Mouse (Mus musculus): ENCODE data around the gene Ndufab1. TPM values are rescaled to one million over a fixed set of nuclear protein-coding genes. Genes with fewer than 3 reads are reported as not detected.
"Not testable (repeated sequence)": the region's sequence is repeated elsewhere in the genome, so short reads cannot be mapped to it uniquely, and the experiment has no call there.

The Ndufab1 gene
- polyA plus RNA-seq, 1 experiment from 2014 or later, result 623 TPM

DNA sequence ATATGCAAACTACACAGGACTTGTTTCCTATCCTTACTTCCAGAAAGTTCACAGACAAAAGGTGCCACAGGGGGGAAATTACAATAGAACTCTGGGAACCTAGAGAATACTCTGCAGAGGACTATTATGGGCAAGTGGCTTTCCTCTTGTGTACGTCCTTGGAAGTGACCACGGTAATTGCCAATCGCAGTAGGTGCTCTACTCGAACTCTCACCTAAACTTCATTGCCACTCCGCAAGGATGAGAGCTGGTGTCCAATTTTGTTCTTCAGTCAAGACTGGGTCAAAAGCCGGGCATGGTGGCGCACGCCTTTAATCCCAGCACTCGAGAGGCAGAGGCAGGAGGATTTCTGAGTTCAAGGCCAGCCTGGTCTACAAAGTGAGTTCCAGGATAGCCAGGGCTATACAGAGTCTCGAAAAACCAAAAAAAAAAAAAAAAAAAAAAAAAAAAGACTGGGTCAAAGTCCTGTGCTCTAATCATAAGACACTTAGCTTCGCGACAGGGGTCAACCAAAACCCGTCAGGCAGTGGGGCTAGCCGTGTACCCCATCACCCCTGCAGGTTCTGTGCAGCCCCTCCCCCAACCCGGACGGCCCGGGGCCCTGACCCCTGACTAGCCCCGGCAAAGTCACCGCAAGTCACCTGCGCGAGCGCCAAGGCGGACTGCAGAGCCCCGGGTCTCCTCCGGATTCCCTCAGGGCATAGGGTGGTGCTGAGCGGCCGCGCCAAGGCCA is 506 bp downstream of the Ndufab1 start:
- Histone ChIP-seq H3K4me3 (peak overlapping the region; percentile 71), H3K4me1 (peaks cover 13% of the 10 kb centered on the region), H3K9ac (peak overlapping the region; percentile 90), H3K36me3 (peaks cover 23% of the 10 kb centered on the region), H3K4me2 (peak overlapping the region; percentile 90)
- peak; percentile 40; the same call in 1 of the 2 replicates for ATAC-seq (ENCODE audit: insufficient number of reproducible peaks, insufficient read depth, low FRiP score, low TSS enrichment, low read depth)
- WGBS, result 5% methylated on average over 28 of the region's 28 CpGs
- not testable (repeated sequence) for H3K27ac ChIP-seq, H3K27me3 ChIP-seq, H3K9me3 ChIP-seq

- 61% methylated on average over 4 of the region's 4 CpGs for WGBS
- no peak for ATAC-seq (ENCODE audit: insufficient number of reproducible peaks, insufficient read depth, low FRiP score, low TSS enrichment, low read depth)
- no peak overlapping the region for H3K27ac ChIP-seq
- H3K27me3 ChIP-seq, result no peaks in the 10 kb centered on the region
- H3K9me3 ChIP-seq, result no peaks in the 10 kb centered on the region
- H3K4me3 ChIP-seq, result no peak overlapping the region; the same call in 1 of the 2 replicates
- peaks cover 13% of the 10 kb centered on the region for H3K4me1 ChIP-seq
- H3K4me2 ChIP-seq, result no peak overlapping the region
- H3K36me3 ChIP-seq, result peaks cover 43% of the 10 kb centered on the region
- no peak overlapping the region for H3K9ac ChIP-seq
These were observed 2.5 kb downstream of the Ndufab1 start for GRCm38 (mm10) chr7:122099222-122099621.

DNA sequence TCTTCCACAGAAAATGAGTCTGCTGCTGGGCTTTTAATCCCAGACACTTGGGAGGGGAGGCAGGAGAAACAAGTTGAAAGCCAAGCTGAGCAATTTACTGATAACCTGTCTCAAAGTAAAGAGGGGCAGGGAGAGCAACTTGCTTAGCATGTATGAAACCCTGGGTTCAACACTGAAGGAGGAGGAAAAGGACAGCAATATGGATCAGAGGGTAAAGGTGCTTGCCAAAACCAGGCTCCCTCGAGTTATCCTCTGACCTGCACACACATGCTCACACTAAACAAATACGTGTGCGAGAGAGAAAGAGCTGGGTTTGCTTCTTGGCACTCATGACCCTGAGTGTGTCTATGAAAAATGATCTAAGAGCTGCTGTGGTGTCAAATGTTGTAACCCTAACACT is 3.7 kb downstream of the Ndufab1 start:
- Histone ChIP-seq H3K9ac (no peak overlapping the region), H3K4me3 (no peak overlapping the region), H3K9me3 (no peaks in the 10 kb centered on the region), H3K27me3 (no peaks in the 10 kb centered on the region), H3K4me1 (peaks cover 13% of the 10 kb centered on the region), H3K27ac (no peak overlapping the region), H3K36me3 (peaks cover 51% of the 10 kb centered on the region), H3K4me2 (no peak overlapping the region)
- ATAC-seq (ENCODE audit: insufficient number of reproducible peaks, insufficient read depth, low FRiP score, low TSS enrichment, low read depth), result no peak
- WGBS, result 94% methylated on average over 3 of the region's 3 CpGs

- 95% methylated on average over 2 of the region's 2 CpGs for WGBS
- ATAC-seq (ENCODE audit: insufficient number of reproducible peaks, insufficient read depth, low FRiP score, low TSS enrichment, low read depth), result no peak
- H3K27ac ChIP-seq, result no peak overlapping the region
- H3K4me2 ChIP-seq, result no peak overlapping the region
- peaks cover under 1% of the 10 kb centered on the region for H3K4me1 ChIP-seq
- H3K27me3 ChIP-seq, result no peaks in the 10 kb centered on the region
- no peaks in the 10 kb centered on the region for H3K9me3 ChIP-seq
- H3K4me3 ChIP-seq, result no peak overlapping the region
- peaks cover 82% of the 10 kb centered on the region for H3K36me3 ChIP-seq
- no peak overlapping the region for H3K9ac ChIP-seq
These were observed 6.9 kb downstream of the Ndufab1 start for GRCm38 (mm10) chr7:122094564-122095330.

DNA sequence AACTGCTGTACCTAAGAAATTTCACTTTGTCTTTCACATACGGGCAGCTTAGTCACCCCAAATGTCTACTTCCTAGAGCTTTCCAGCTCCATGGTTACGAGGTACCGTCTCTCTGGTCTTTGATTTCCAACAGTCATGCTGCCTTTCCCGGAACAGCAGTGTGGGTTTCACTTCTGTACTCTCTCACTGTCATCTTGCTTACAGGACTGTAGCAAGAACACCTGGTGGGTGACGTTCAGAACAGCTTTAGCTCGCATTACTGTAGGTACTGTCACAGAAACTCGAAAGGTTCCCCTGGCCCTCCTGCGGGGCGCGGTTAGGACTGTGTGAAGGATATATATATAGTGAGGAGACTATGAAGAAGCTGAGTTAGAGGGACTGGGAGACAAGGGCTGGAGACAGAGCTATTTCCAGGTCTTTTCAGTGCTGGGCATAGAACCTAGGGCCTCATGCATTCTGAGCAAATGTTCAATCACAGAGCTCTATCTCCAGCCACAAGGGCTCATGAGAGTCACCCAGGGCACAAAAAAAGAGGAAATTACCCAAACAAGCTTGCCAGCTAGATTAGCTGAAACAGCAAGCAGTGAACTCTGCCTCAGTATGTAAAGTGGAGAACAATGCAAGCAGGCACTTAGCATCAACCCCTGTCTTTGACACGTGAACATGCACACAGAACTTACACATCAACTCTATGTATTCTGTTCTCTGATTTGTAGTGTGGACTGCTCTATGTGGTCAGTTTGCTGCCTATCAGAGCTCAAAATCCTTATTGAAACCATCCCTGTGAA is 14.3 kb downstream of the Ndufab1 start:
- H3K27me3 ChIP-seq, result no peaks in the 10 kb centered on the region
- H3K9me3 ChIP-seq, result no peaks in the 10 kb centered on the region
- H3K4me3 ChIP-seq, result no peak overlapping the region
- no peak overlapping the region for H3K9ac ChIP-seq
- H3K4me1 ChIP-seq, result no peaks in the 10 kb centered on the region
- no peak overlapping the region for H3K27ac ChIP-seq
- no peak for ATAC-seq (ENCODE audit: insufficient number of reproducible peaks, insufficient read depth, low FRiP score, low TSS enrichment, low read depth)
- WGBS, result 91% methylated on average over 11 of the region's 11 CpGs
- peaks cover 87% of the 10 kb centered on the region for H3K36me3 ChIP-seq
- no peak overlapping the region for H3K4me2 ChIP-seq

DNA sequence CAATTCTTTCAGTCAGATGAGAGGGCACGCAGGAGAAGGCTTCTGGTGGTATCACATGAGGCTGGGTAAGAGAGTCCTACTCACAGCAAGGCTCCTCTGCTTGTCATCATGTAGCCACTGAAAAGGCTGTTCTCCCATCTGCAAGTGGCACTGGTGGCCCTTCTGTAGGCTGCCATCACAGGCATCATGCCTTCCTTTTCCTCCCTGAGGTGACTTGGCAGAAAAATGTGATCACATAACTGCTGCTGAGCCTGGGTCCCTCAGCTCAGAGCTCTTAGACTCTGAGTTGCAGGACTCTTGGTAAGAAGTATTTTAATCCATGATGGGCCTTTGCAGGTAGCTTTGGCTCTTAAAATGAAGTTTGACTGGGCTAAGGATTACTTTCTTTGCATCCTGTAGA is 20.6 kb downstream of the Ndufab1 start:
- no peak overlapping the region for H3K9ac ChIP-seq
- H3K4me3 ChIP-seq, result no peak overlapping the region
- H3K36me3 ChIP-seq, result peaks cover 84% of the 10 kb centered on the region
- WGBS, result 98% methylated on average over 1 of the region's 1 CpGs
- no peak overlapping the region for H3K27ac ChIP-seq
- no peaks in the 10 kb centered on the region for H3K27me3 ChIP-seq
- H3K9me3 ChIP-seq, result no peaks in the 10 kb centered on the region
- no peak overlapping the region for H3K4me2 ChIP-seq
- H3K4me1 ChIP-seq, result no peaks in the 10 kb centered on the region
- no peak for ATAC-seq (ENCODE audit: insufficient number of reproducible peaks, insufficient read depth, low FRiP score, low TSS enrichment, low read depth)

- Histone ChIP-seq H3K4me2 (no peak overlapping the region), H3K9ac (no peak overlapping the region), H3K27ac (no peak overlapping the region), H3K4me3 (no peak overlapping the region), H3K27me3 (no peaks in the 10 kb centered on the region), H3K36me3 (peaks cover 86% of the 10 kb centered on the region), H3K9me3 (no peaks in the 10 kb centered on the region), H3K4me1 (no peaks in the 10 kb centered on the region)
- no peak for ATAC-seq (ENCODE audit: insufficient number of reproducible peaks, insufficient read depth, low FRiP score, low TSS enrichment, low read depth)
- WGBS, result 92% methylated on average over 8 of the region's 8 CpGs
These were observed 21.7 kb downstream of the Ndufab1 start for GRCm38 (mm10) chr7:122079798-122080554.

- Histone ChIP-seq H3K36me3 (peaks cover 89% of the 10 kb centered on the region), H3K9ac (no peak overlapping the region), H3K4me1 (peaks cover 9% of the 10 kb centered on the region), H3K4me3 (no peak overlapping the region), H3K27me3 (no peaks in the 10 kb centered on the region), H3K9me3 (no peaks in the 10 kb centered on the region), H3K27ac (no peak overlapping the region), H3K4me2 (no peak overlapping the region)
- 79% methylated on average over 3 of the region's 3 CpGs for WGBS
- no peak for ATAC-seq (ENCODE audit: insufficient number of reproducible peaks, insufficient read depth, low FRiP score, low TSS enrichment, low read depth)
These were observed 27.3 kb downstream of the Ndufab1 start for GRCm38 (mm10) chr7:122074374-122074773.

DNA sequence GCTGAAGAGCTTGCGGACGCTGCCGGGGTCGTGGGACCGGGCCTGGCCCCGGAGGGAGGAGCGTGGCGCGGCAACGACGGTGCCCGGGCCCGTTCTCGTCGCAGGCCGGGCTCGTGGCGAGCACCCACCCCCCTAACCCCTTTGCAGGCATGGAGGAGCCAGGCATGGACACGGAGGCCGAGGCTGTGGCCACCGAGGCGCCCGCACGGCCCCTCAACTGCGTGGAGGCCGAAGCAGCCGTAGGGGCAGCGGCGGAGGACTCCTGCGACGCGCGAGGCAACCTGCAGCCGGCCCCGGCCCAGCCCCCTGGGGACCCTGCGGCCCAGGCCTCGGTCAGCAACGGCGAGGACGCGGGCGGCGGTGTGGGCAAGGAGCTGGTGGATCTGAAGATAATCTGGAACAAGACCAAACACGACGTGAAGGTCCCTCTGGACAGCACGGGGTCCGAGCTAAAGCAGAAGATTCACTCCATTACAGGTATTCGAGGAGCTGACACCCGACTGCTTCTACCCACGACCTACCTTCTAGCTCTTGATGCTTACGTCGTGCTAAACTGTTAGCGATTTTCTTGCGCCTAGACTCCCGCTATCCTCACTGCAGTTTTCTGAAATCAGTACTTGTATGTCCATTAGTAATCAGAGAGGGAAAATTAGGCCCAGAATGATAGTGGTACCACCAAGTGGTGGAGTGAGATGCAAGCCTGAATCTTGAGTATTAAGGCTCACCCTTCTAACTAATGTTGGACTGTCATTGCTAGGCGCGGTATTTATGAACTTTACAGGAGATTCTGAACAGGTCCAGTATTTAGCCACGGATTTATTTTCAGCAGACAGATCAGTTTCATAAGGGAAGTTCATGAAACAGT is 33.9 kb downstream of the Ndufab1 start:
- ATAC-seq (ENCODE audit: insufficient number of reproducible peaks, insufficient read depth, low FRiP score, low TSS enrichment, low read depth), result peak; percentile 12
- Histone ChIP-seq H3K9me3 (no peaks in the 10 kb centered on the region), H3K36me3 (peaks cover 37% of the 10 kb centered on the region), H3K4me1 (peaks cover 31% of the 10 kb centered on the region), H3K9ac (peak overlapping the region; percentile 99), H3K27me3 (no peaks in the 10 kb centered on the region), H3K4me3 (peak overlapping the region; percentile 100), H3K4me2 (peak overlapping the region; percentile 80), H3K27ac (peak overlapping the region; percentile 93)
- WGBS, result under 1% methylated on average over 57 of the region's 58 CpGs

DNA sequence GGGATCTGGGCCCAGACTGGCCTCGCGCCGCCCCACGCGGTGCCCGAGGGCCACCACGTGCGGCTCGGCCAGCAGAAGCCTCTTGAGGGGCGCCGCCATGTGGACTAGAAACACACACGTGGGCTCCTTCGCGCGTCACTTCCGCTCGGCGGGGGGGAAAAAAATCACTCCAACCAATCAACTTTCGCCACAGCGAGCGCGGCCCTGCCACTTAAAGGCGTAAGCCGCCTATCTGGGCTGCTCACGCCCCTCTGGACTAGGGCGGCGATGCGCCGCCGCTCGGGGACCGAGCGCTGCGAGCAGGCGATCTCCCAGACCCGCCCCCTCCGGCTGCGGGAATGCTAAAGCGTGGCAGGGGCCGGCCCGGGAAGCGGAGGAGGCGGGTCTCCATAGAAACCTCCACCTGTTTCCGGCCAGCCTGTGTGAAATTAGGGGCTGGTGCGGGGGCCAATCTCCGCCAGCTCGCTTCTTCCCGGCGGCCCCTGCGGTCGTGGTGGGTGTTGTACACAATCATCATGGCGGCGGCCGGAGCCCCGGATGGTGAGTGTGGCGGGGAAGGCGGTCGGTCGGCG is 34.7 kb downstream of the Ndufab1 start, which contains the start of the genes Ubfd1 and Ears2:
TSS of gene Ubfd1 (plus strand) at position 231 of the 572 bp plus-strand sequence.
TSS of gene Ears2 (minus strand) at position 319 of the 572 bp plus-strand sequence.
- Histone ChIP-seq H3K4me2 (peak within 1 kb of the TSS; percentile 80), H3K9me3 (no peaks in the 10 kb centered on the region), H3K27ac (peak within 1 kb of the TSS; percentile 93), H3K27me3 (no peaks in the 10 kb centered on the region), H3K9ac (peak within 1 kb of the TSS; percentile 99), H3K36me3 (peaks cover 37% of the 10 kb centered on the region), H3K4me3 (peak within 1 kb of the TSS; percentile 100), H3K4me1 (peaks cover 31% of the 10 kb centered on the region)
- ATAC-seq (ENCODE audit: insufficient number of reproducible peaks, insufficient read depth, low FRiP score, low TSS enrichment, low read depth), result peak; percentile 99
- WGBS, result under 1% methylated on average over 60 of the region's 60 CpGs

All from embryonic facial prominence, embryonic 13.5 days (tissue).